8 mouse cellular contexts compared by ENCODE assay signal in the genomic region with DNA sequence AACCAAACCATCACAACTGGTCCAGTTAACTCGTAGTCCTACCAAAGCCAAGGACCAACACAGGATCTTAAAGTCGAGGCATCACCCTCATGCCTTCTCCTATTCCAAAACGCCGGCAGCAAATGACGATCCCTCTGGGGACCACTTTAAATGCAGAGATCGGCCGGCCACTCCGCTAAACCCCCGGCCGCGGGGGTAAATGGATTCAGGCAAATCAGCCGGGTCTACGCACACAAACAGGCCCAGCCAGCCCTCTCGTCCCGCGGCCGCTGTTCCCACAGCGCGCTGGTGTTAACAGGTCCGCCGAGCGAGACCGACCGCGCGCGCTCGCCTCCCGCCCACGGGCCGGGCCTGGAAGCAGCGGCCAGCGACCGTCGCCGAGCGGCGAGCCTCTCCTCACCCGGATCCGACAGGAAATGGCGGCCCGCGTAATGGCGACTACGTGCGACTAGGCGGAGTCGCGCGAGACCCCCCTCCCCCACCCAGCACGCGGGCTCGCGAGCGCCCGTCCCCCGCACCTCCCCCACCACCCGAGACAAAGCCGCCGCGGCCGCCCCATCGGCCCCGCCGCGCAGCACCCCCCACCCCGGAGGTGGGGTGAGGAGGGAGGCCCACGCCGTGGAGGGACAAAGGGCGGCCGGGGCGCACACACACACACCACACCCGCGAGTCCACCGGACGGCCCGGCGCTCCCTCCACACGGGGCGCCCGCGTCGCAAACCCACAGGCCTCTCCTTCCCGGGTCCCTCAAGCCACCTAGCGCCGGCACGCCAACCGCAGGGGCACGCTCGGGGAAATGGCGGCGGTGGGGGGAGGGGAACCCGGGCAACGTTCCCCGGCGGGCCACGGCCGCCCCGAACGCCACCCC. TPM values are rescaled to one million over a fixed set of nuclear protein-coding genes. Genes with fewer than 3 reads are reported as not detected.
DNase-seq lines count a peak whose midpoint lies in the region; ATAC-seq and TF ChIP-seq lines count a peak whose summit lies in the region.

No protein-coding gene starts in this region.

- no peaks in the 10 kb centered on the region for H3K27me3 ChIP-seq in erythroblast, embryonic 14.5 days (ENCODE audit: control insufficient read depth)
- H3K27me3 ChIP-seq in heart, embryonic 15.5 days = no peaks in the 10 kb centered on the region
- no peaks in the 10 kb centered on the region for H3K27me3 ChIP-seq in liver, embryonic 14.5 days (ENCODE audit: control insufficient read depth, insufficient read depth, low read length)
- no peaks in the 10 kb centered on the region for H3K27me3 ChIP-seq in stomach, embryonic 14.5 days (ENCODE audit: control insufficient read depth, insufficient read depth, low read length)

- peaks cover 62% of the 10 kb centered on the region for H3K36me3 ChIP-seq in erythroblast, embryonic 14.5 days (ENCODE audit: control insufficient read depth)
- H3K36me3 ChIP-seq in heart, embryonic 15.5 days = peaks cover 21% of the 10 kb centered on the region
- peaks cover 27% of the 10 kb centered on the region for H3K36me3 ChIP-seq in liver, embryonic 14.5 days (replicated peaks; ENCODE audit: control insufficient read depth, insufficient read depth, low read depth)
- peaks cover 29% of the 10 kb centered on the region for H3K36me3 ChIP-seq in stomach, embryonic 14.5 days (ENCODE audit: control insufficient read depth, insufficient read depth, low read length)

- WGBS in heart, embryonic 15.5 days = under 1% methylated on average over 80 of the region's 100 CpGs
- WGBS in liver, embryonic 14.5 days (ENCODE audit: insufficient replicate concordance) = under 1% methylated on average over 85 of the region's 100 CpGs
- under 1% methylated on average over 72 of the region's 100 CpGs for WGBS in stomach, embryonic 14.5 days

- peak overlapping the region; percentile 99 for H3K4me3 ChIP-seq in erythroblast, embryonic 14.5 days (replicated peaks)
- peak overlapping the region; percentile 100 for H3K4me3 ChIP-seq in heart, embryonic 15.5 days
- peak overlapping the region; percentile 88 to 98 for H3K4me3 ChIP-seq in liver, embryonic 14.5 days (ENCODE audit: insufficient read depth in 1 of 2, low read depth in 2 of 2, low read length in 2 of 2)
- peak overlapping the region; percentile 98 for H3K4me3 ChIP-seq in stomach, embryonic 14.5 days (ENCODE audit: low read depth, low read length)

- peak overlapping the region; percentile 100 for H3K9ac ChIP-seq in heart, embryonic 15.5 days
- H3K9ac ChIP-seq in liver, embryonic 14.5 days (replicated peaks) = peak overlapping the region; percentile 100
- H3K9ac ChIP-seq in stomach, embryonic 14.5 days (replicated peaks; ENCODE audit: low read depth, low read length) = peak overlapping the region; percentile 100

- TF ChIP-seq EP300 in liver, embryonic 14.5 days (IDR thresholded peaks at IDR 0.05; ENCODE audit: low read depth) = no peak

- peak overlapping the region; percentile 74 for H3K4me2 ChIP-seq in heart, embryonic 15.5 days
- H3K4me2 ChIP-seq in liver, embryonic 14.5 days (ENCODE audit: low read depth) = peak overlapping the region; percentile 77
- H3K4me2 ChIP-seq in stomach, embryonic 14.5 days (replicated peaks; ENCODE audit: low read depth, low read length) = peak overlapping the region; percentile 79

- peaks cover 29% of the 10 kb centered on the region for H3K4me1 ChIP-seq in erythroblast, embryonic 14.5 days (ENCODE audit: control insufficient read depth)
- H3K4me1 ChIP-seq in heart, embryonic 15.5 days (replicated peaks) = peaks cover 8% of the 10 kb centered on the region
- H3K4me1 ChIP-seq in liver, embryonic 14.5 days (replicated peaks; ENCODE audit: control insufficient read depth in 2 of 2, insufficient read depth in 2 of 2, low read length in 1 of 2) = peaks cover 6 to 11% of the 10 kb centered on the region in 2 experiments; a peak in 3 of 4 replicates
- H3K4me1 ChIP-seq in stomach, embryonic 14.5 days (ENCODE audit: control insufficient read depth, insufficient read depth, low read length) = peaks cover 11% of the 10 kb centered on the region; the same call in 1 of the 2 replicates

- DNase-seq in CD4-positive helper T cell, adult 2 months (ENCODE audit: low read depth, low spot score) = peak; percentile 88
- DNase-seq in adrenal gland, postnatal 36 days = peak; percentile 81 to 89
- peak; percentile 88 for DNase-seq in kidney, postnatal 14 days
- DNase-seq in liver, embryonic 14.5 days (ENCODE audit: low read depth in 3 of 3, low spot score in 3 of 3) = peak; percentile 39 to 55 (median 52)
- DNase-seq in natural killer cell, adult 2 months (ENCODE audit: low spot score in 2 of 2) = peak; percentile 70 to 77

- H3K9me3 ChIP-seq in erythroblast, embryonic 14.5 days (ENCODE audit: control insufficient read depth, low read length) = no peaks in the 10 kb centered on the region
- H3K9me3 ChIP-seq in heart, embryonic 15.5 days (replicated peaks) = no peaks in the 10 kb centered on the region
- H3K9me3 ChIP-seq in liver, embryonic 14.5 days (ENCODE audit: control insufficient read depth, low read length) = no peaks in the 10 kb centered on the region
- H3K9me3 ChIP-seq in stomach, embryonic 14.5 days (ENCODE audit: control insufficient read depth, low read depth, low read length) = no peaks in the 10 kb centered on the region

- ATAC-seq in heart, embryonic 15.5 days (replicated peaks; ENCODE audit: insufficient number of reproducible peaks, insufficient read depth, low FRiP score, low read depth) = peak; percentile 25
- peak; percentile 27 for ATAC-seq in liver, embryonic 14.5 days (ENCODE audit: insufficient read depth)
- ATAC-seq in stomach, embryonic 14.5 days (ENCODE audit: insufficient number of reproducible peaks, insufficient read depth, low FRiP score, low read depth) = peak; percentile 43

- peak overlapping the region; percentile 100 for H3K27ac ChIP-seq in heart, embryonic 15.5 days
- peak overlapping the region; percentile 91 for H3K27ac ChIP-seq in liver, embryonic 14.5 days
- peak overlapping the region; percentile 99 for H3K27ac ChIP-seq in stomach, embryonic 14.5 days (ENCODE audit: low read length)

- peak; percentile 36 for TF ChIP-seq CTCF in liver, embryonic 14.5 days (IDR thresholded peaks at IDR 0.05; ENCODE audit: low read depth)

RNA-seq across cellular contexts. Expression of gene Rmi1, which starts 0.7 kb away (rescaled TPM):
- total RNA-seq in adrenal gland, postnatal 36 days (2021) = 10 to 100 TPM; 18.1 to 21.9 TPM
- 0.43 and 0.69 TPM in 2 replicates for polyA plus RNA-seq in erythroblast, embryonic 14.5 days (2012)
- 18.5 and 19.2 TPM in 2 replicates for polyA plus RNA-seq in heart, embryonic 15.5 days (2015; fragmentation: Nextera tagmentation; extraction: Ambion mirVana)
- polyA plus RNA-seq in liver, embryonic 14.5 days (2012; rRNA removed) = 5.0 and 8.0 TPM in 2 replicates
- 11.0 and 12.0 TPM in 2 replicates for polyA plus RNA-seq in liver, embryonic 14.5 days (2014; fragmentation: Nextera tagmentation; extraction: Ambion mirVana)
- polyA plus RNA-seq in stomach, embryonic 14.5 days (2014; fragmentation: Nextera tagmentation; extraction: Ambion mirVana) = 24.8 and 27.6 TPM in 2 replicates

RNA-seq across cellular contexts. Expression of gene Hnrnpk, which starts 1.8 kb away (rescaled TPM):
- total RNA-seq in adrenal gland, postnatal 36 days (2021) = 100 to 1,000 TPM; 878 to 908 TPM
- polyA plus RNA-seq in erythroblast, embryonic 14.5 days (2012) = 23.2 and 24.0 TPM in 2 replicates
- polyA plus RNA-seq in heart, embryonic 15.5 days (2015; fragmentation: Nextera tagmentation; extraction: Ambion mirVana) = 888 and 900 TPM in 2 replicates
- 192 and 260 TPM in 2 replicates for polyA plus RNA-seq in liver, embryonic 14.5 days (2012; rRNA removed)
- polyA plus RNA-seq in liver, embryonic 14.5 days (2014; fragmentation: Nextera tagmentation; extraction: Ambion mirVana) = 584 and 624 TPM in 2 replicates
- 1,425 and 1,587 TPM in 2 replicates for polyA plus RNA-seq in stomach, embryonic 14.5 days (2014; fragmentation: Nextera tagmentation; extraction: Ambion mirVana)

RNA-seq across cellular contexts. Expression of gene 2210016F16Rik, which starts 16.3 kb away (rescaled TPM):
- total RNA-seq in adrenal gland, postnatal 36 days (2021) = 10 to 100 TPM; 27.2 to 31.5 TPM
- polyA plus RNA-seq in erythroblast, embryonic 14.5 days (2012) = 1.3 TPM in 2 replicates
- polyA plus RNA-seq in heart, embryonic 15.5 days (2015; fragmentation: Nextera tagmentation; extraction: Ambion mirVana) = 26.3 and 27.7 TPM in 2 replicates
- polyA plus RNA-seq in liver, embryonic 14.5 days (2012; rRNA removed) = 8.5 and 9.3 TPM in 2 replicates
- 20.2 and 21.9 TPM in 2 replicates for polyA plus RNA-seq in liver, embryonic 14.5 days (2014; fragmentation: Nextera tagmentation; extraction: Ambion mirVana)
- polyA plus RNA-seq in stomach, embryonic 14.5 days (2014; fragmentation: Nextera tagmentation; extraction: Ambion mirVana) = 30.6 and 33.0 TPM in 2 replicates

RNA-seq across cellular contexts. Expression of gene Kif27, which starts 42.4 kb away (rescaled TPM):
- under 1 TPM; 0.59 to 0.70 TPM for total RNA-seq in adrenal gland, postnatal 36 days (2021)
- 0.01 TPM in 1 of 2 replicates, not detected in the other for polyA plus RNA-seq in erythroblast, embryonic 14.5 days (2012)
- polyA plus RNA-seq in heart, embryonic 15.5 days (2015; fragmentation: Nextera tagmentation; extraction: Ambion mirVana) = 0.37 and 0.43 TPM in 2 replicates
- 0.06 and 0.07 TPM in 2 replicates for polyA plus RNA-seq in liver, embryonic 14.5 days (2012; rRNA removed)
- 0.04 and 0.05 TPM in 2 replicates for polyA plus RNA-seq in liver, embryonic 14.5 days (2014; fragmentation: Nextera tagmentation; extraction: Ambion mirVana)
- 0.59 and 1.1 TPM in 2 replicates for polyA plus RNA-seq in stomach, embryonic 14.5 days (2014; fragmentation: Nextera tagmentation; extraction: Ambion mirVana)

Comparison
In these comparisons a context has a peak if more than half of its experiments do, and no peak if none do; other contexts are left out.
1. Peak in every context shown above with its lines: DNase-seq, ATAC-seq, H3K4me3 ChIP-seq and H3K27ac ChIP-seq.